In the genomic region with DNA sequence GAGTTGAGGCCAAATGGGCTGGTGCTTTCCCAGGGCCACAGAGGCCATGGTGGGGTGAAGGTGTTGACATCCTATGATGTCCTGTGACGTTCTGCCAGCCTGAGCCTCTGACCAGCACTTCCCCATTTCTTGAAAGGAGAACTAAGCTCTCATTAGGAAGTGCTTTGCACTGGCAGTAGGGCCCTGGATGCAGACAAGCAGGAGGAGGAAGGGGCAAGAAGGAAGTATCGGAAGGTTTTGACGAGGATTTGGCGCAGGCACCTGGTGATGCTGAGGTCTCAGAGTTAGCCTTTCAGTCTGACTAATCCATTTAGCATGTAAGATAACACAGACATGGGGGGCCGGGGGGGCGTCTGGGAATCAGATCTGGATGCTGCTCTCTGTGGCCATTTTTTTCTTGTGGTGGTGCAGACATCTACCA, we compare ENCODE assay signal across 1 mouse cellular context.
TF ChIP-seq lines count a peak whose summit lies in the region.

No protein-coding gene starts in this region.

TF ChIP-seq in MEL, 35 proteins besides CTCF, POLR2A, EP300 and RAD21 (continued from another document):
- TF ChIP-seq MEF2A (IDR thresholded peaks at IDR 0.05; ENCODE audit: extremely low read depth, insufficient replicate concordance, low read depth, low read length, poor library complexity, severe bottlenecking) (no peak), ZKSCAN1 (IDR thresholded peaks at IDR 0.05; ENCODE audit: low read depth, low read length) (no peak), GABPA (IDR thresholded peaks at IDR 0.05; ENCODE audit: low read depth, low read length) (no peak), ELF1 (IDR thresholded peaks at IDR 0.05; ENCODE audit: low read depth, low read length) (peak; percentile 70), CHD2 (IDR thresholded peaks at IDR 0.05; ENCODE audit: low read length) (no peak), JUND (IDR thresholded peaks at IDR 0.05; ENCODE audit: low read depth, low read length) (no peak), ZC3H11A (IDR thresholded peaks at IDR 0.05; ENCODE audit: low read depth, low read length) (no peak), MAX (IDR thresholded peaks at IDR 0.05; ENCODE audit: low read length) (no peak), HCFC1 (IDR thresholded peaks at IDR 0.05; ENCODE audit: low read depth, low read length) (no peak; the same call in 1 of the 2 replicates), BHLHE40 (IDR thresholded peaks at IDR 0.05; ENCODE audit: borderline replicate concordance, low read depth, low read length) (peak; percentile 27; the same call in 1 of the 2 replicates), TBP (IDR thresholded peaks at IDR 0.05; ENCODE audit: low read depth, low read length) (0 out of 2 replicates have a peak, but pooled peaks have one; percentile 34)
